Mouse (Mus musculus): ENCODE data around the gene Gipr. TPM values are rescaled to one million over a fixed set of nuclear protein-coding genes. Genes with fewer than 3 reads are reported as not detected.

Gene Gipr
- polyA plus RNA-seq, 1 experiment from 2014 or later, result 5.6 TPM

- 79% methylated on average over 5 of the region's 5 CpGs for WGBS
- ATAC-seq (ENCODE audit: low read depth), result no peak
- Histone ChIP-seq H3K9ac (ENCODE audit: low read length) (no peak overlapping the region), H3K4me2 (ENCODE audit: low read depth, low read length) (no peak overlapping the region), H3K4me3 (ENCODE audit: low read length) (no peak overlapping the region), H3K27me3 (ENCODE audit: control insufficient read depth, insufficient read depth, low read depth, low read length) (no peaks in the 10 kb centered on the region), H3K27ac (ENCODE audit: low read length) (no peak overlapping the region), H3K9me3 (ENCODE audit: control insufficient read depth, low read length) (no peaks in the 10 kb centered on the region), H3K36me3 (ENCODE audit: control insufficient read depth, insufficient read depth, low read length) (no peaks in the 10 kb centered on the region), H3K4me1 (replicated peaks; ENCODE audit: control insufficient read depth, insufficient read depth, low read length) (peaks cover 10% of the 10 kb centered on the region)
Observed at GRCm38 (mm10) chr7:19127744-19128143, 38.2 kb downstream of the Gipr start.

- WGBS, result 81% methylated on average over 6 of the region's 6 CpGs
- H3K4me2 ChIP-seq (ENCODE audit: low read depth, low read length), result no peak overlapping the region
- H3K27me3 ChIP-seq (ENCODE audit: control insufficient read depth, insufficient read depth, low read depth, low read length), result no peaks in the 10 kb centered on the region
- no peak overlapping the region for H3K27ac ChIP-seq (ENCODE audit: low read length)
- no peaks in the 10 kb centered on the region for H3K9me3 ChIP-seq (ENCODE audit: control insufficient read depth, low read length)
- no peaks in the 10 kb centered on the region for H3K36me3 ChIP-seq (ENCODE audit: control insufficient read depth, insufficient read depth, low read length)
- no peak overlapping the region for H3K9ac ChIP-seq (ENCODE audit: low read length)
- no peak overlapping the region for H3K4me3 ChIP-seq (ENCODE audit: low read length)
- ATAC-seq (ENCODE audit: low read depth), result no peak
- peaks cover 8% of the 10 kb centered on the region for H3K4me1 ChIP-seq (replicated peaks; ENCODE audit: control insufficient read depth, insufficient read depth, low read length)
Observed at GRCm38 (mm10) chr7:19124713-19125112, 41.2 kb downstream of the Gipr start.

GRCm38 (mm10) chr7:19121686-19122085 is 44.2 kb downstream of the Gipr start:
- Histone ChIP-seq H3K9me3 (ENCODE audit: control insufficient read depth, low read length) (peaks cover 11% of the 10 kb centered on the region), H3K4me1 (replicated peaks; ENCODE audit: control insufficient read depth, insufficient read depth, low read length) (peaks cover 14% of the 10 kb centered on the region), H3K4me2 (ENCODE audit: low read depth, low read length) (no peak overlapping the region), H3K9ac (ENCODE audit: low read length) (no peak overlapping the region), H3K4me3 (ENCODE audit: low read length) (no peak overlapping the region), H3K36me3 (ENCODE audit: control insufficient read depth, insufficient read depth, low read length) (no peaks in the 10 kb centered on the region), H3K27me3 (ENCODE audit: control insufficient read depth, insufficient read depth, low read depth, low read length) (no peaks in the 10 kb centered on the region), H3K27ac (ENCODE audit: low read length) (no peak overlapping the region)
- WGBS, result 87% methylated on average over 4 of the region's 4 CpGs
- ATAC-seq (ENCODE audit: low read depth), result no peak

GRCm38 (mm10) chr7:19119631-19120429 is 46.1 kb downstream of the Gipr start, which contains the start of gene Fbxo46:
Fbxo46 (plus strand) TSS chr7:19119859.
- Histone ChIP-seq H3K4me1 (replicated peaks; ENCODE audit: control insufficient read depth, insufficient read depth, low read length) (peaks cover 14% of the 10 kb centered on the region), H3K9ac (ENCODE audit: low read length) (peak within 1 kb of the TSS; percentile 81), H3K4me3 (ENCODE audit: low read length) (peak within 1 kb of the TSS; percentile 81), H3K36me3 (ENCODE audit: control insufficient read depth, insufficient read depth, low read length) (no peaks in the 10 kb centered on the region), H3K9me3 (ENCODE audit: control insufficient read depth, low read length) (peaks cover 11% of the 10 kb centered on the region), H3K27me3 (ENCODE audit: control insufficient read depth, insufficient read depth, low read depth, low read length) (no peaks in the 10 kb centered on the region), H3K4me2 (ENCODE audit: low read depth, low read length) (peak within 1 kb of the TSS; percentile 84), H3K27ac (ENCODE audit: low read length) (0 out of 2 replicates have a peak within 1 kb of the TSS, but pooled peaks have one; percentile 9)
- 1% methylated on average over 34 of the region's 34 CpGs for WGBS
- peak; percentile 97 for ATAC-seq (ENCODE audit: low read depth)

GRCm38 (mm10) chr7:19119083-19119482 is 46.8 kb downstream of the Gipr start:
- no peak overlapping the region; the same call in 1 of the 2 replicates for H3K4me3 ChIP-seq (ENCODE audit: low read length)
- H3K4me1 ChIP-seq (replicated peaks; ENCODE audit: control insufficient read depth, insufficient read depth, low read length), result peaks cover 14% of the 10 kb centered on the region
- no peak overlapping the region for H3K9ac ChIP-seq (ENCODE audit: low read length)
- no peaks in the 10 kb centered on the region for H3K36me3 ChIP-seq (ENCODE audit: control insufficient read depth, insufficient read depth, low read length)
- H3K9me3 ChIP-seq (ENCODE audit: control insufficient read depth, low read length), result peaks cover 11% of the 10 kb centered on the region
- peak; percentile 22; the same call in 1 of the 2 replicates for ATAC-seq (ENCODE audit: low read depth)
- H3K4me2 ChIP-seq (ENCODE audit: low read depth, low read length), result peak overlapping the region; percentile 84; the same call in 1 of the 2 replicates
- H3K27ac ChIP-seq (ENCODE audit: low read length), result no peak overlapping the region
- WGBS, result 93% methylated on average over 8 of the region's 8 CpGs
- no peaks in the 10 kb centered on the region for H3K27me3 ChIP-seq (ENCODE audit: control insufficient read depth, insufficient read depth, low read depth, low read length)

- H3K9me3 ChIP-seq (ENCODE audit: control insufficient read depth, low read length), result peaks cover 11% of the 10 kb centered on the region
- H3K4me2 ChIP-seq (ENCODE audit: low read depth, low read length), result peak within 1 kb of the TSS; percentile 84
- 20% methylated on average over 63 of the region's 64 CpGs for WGBS
- ATAC-seq (ENCODE audit: low read depth), result peak; percentile 24; the same call in 1 of the 2 replicates
- H3K27me3 ChIP-seq (ENCODE audit: control insufficient read depth, insufficient read depth, low read depth, low read length), result no peaks in the 10 kb centered on the region
- H3K4me1 ChIP-seq (replicated peaks; ENCODE audit: control insufficient read depth, insufficient read depth, low read length), result peaks cover 14% of the 10 kb centered on the region
- H3K36me3 ChIP-seq (ENCODE audit: control insufficient read depth, insufficient read depth, low read length), result no peaks in the 10 kb centered on the region
- peak within 1 kb of the TSS; percentile 33 for H3K4me3 ChIP-seq (ENCODE audit: low read length)
- no peak within 1 kb of the TSS for H3K27ac ChIP-seq (ENCODE audit: low read length)
- no peak within 1 kb of the TSS for H3K9ac ChIP-seq (ENCODE audit: low read length)
Observed at GRCm38 (mm10) chr7:19118028-19118771, 47.7 kb downstream of the Gipr start, which contains the start of gene Gm4969. Gm4969 (minus strand) TSS chr7:19118368.

- 83% methylated on average over 1 of the region's 1 CpGs for WGBS
- H3K27me3 ChIP-seq (ENCODE audit: control insufficient read depth, insufficient read depth, low read depth, low read length), result no peaks in the 10 kb centered on the region
- no peaks in the 10 kb centered on the region for H3K9me3 ChIP-seq (ENCODE audit: control insufficient read depth, low read length)
- ATAC-seq (ENCODE audit: low read depth), result no peak
- H3K4me2 ChIP-seq (ENCODE audit: low read depth, low read length), result no peak overlapping the region
- no peaks in the 10 kb centered on the region for H3K4me1 ChIP-seq (replicated peaks; ENCODE audit: control insufficient read depth, insufficient read depth, low read length)
- H3K9ac ChIP-seq (ENCODE audit: low read length), result no peak overlapping the region
- no peak overlapping the region for H3K4me3 ChIP-seq (ENCODE audit: low read length)
- H3K36me3 ChIP-seq (ENCODE audit: control insufficient read depth, insufficient read depth, low read length), result no peaks in the 10 kb centered on the region
- no peak overlapping the region for H3K27ac ChIP-seq (ENCODE audit: low read length)
Observed at GRCm38 (mm10) chr7:19109565-19109964, 56.4 kb downstream of the Gipr start.

GRCm38 (mm10) chr7:19107436-19107835 is 58.5 kb downstream of the Gipr start:
- no peak for ATAC-seq (ENCODE audit: low read depth)
- 44% methylated on average over 3 of the region's 3 CpGs for WGBS
- H3K36me3 ChIP-seq (ENCODE audit: control insufficient read depth, insufficient read depth, low read length), result no peaks in the 10 kb centered on the region
- no peak overlapping the region for H3K4me3 ChIP-seq (ENCODE audit: low read length)
- H3K27me3 ChIP-seq (ENCODE audit: control insufficient read depth, insufficient read depth, low read depth, low read length), result no peaks in the 10 kb centered on the region
- no peaks in the 10 kb centered on the region for H3K4me1 ChIP-seq (replicated peaks; ENCODE audit: control insufficient read depth, insufficient read depth, low read length)
- no peak overlapping the region for H3K4me2 ChIP-seq (ENCODE audit: low read depth, low read length)
- no peak overlapping the region for H3K27ac ChIP-seq (ENCODE audit: low read length)
- H3K9me3 ChIP-seq (ENCODE audit: control insufficient read depth, low read length), result no peaks in the 10 kb centered on the region
- no peak overlapping the region for H3K9ac ChIP-seq (ENCODE audit: low read length)
